In the genomic region with DNA sequence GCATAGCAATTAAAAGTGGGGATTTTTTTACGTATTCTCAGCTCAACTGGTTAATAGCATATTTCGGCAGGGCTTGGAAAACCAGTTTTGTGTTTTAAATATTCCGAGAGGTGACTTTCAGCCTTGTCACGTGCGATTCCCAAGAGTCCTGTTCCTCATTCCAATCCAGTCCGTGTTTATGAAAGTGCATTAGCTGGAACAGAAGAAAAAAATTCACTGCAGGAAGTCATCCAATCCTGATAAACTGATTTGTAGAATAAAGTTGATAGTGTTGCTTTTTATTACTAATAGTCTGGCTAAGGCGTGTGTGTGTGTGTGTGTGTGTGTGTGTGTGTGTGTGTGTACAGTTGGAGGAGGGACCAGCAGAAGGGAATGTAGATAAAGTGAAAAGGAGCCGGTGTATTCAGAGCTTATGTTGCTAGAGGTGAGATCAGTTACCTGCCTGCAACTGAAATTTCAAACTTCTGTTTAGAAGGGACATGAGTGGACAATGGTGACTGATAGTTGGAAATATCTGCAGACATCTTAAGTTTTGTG, we compare ENCODE assay signal across 9 mouse cellular contexts. TPM values are rescaled to one million over a fixed set of nuclear protein-coding genes. Genes with fewer than 3 reads are reported as not detected.
DNase-seq lines count a peak whose midpoint lies in the region; ATAC-seq lines count a peak whose summit lies in the region.
"Had no signal": no experiment of that assay in that cellular context is flagged by ENCODE, and none has a peak within 500 bp of the region (broad histone marks: within the 10 kb centered on the region; RNA-seq: fewer than 3 reads in every experiment).

Gene Rnf128 (plus strand): TSS at position 392 of the 537 bp plus-strand sequence.

- no peak for ATAC-seq in heart, embryonic 12.5 days (ENCODE audit: insufficient number of reproducible peaks, low FRiP score)
- no peak for ATAC-seq in forebrain, embryonic 13.5 days

- no peak within 1 kb of the TSS for H3K4me3 ChIP-seq in heart, embryonic 12.5 days
- no peak within 1 kb of the TSS for H3K4me3 ChIP-seq in forebrain, embryonic 13.5 days
- H3K4me3 ChIP-seq: limb, embryonic 12.5 days had no signal

- H3K4me1 ChIP-seq in heart, embryonic 12.5 days (replicated peaks) = no peaks in the 10 kb centered on the region
- H3K4me1 ChIP-seq in forebrain, embryonic 13.5 days = no peaks in the 10 kb centered on the region
- H3K4me1 ChIP-seq: limb, embryonic 12.5 days had no signal

- no peaks in the 10 kb centered on the region for H3K27me3 ChIP-seq in heart, embryonic 12.5 days (replicated peaks)
- H3K27me3 ChIP-seq in forebrain, embryonic 13.5 days = 0 out of 2 replicates have a peak, but pooled peaks cover 4% of the 10 kb centered on the region

- H3K36me3 ChIP-seq in heart, embryonic 12.5 days = no peaks in the 10 kb centered on the region
- H3K36me3 ChIP-seq in forebrain, embryonic 13.5 days (ENCODE audit: poor library complexity, severe bottlenecking) = no peaks in the 10 kb centered on the region
- H3K36me3 ChIP-seq: limb, embryonic 12.5 days had no signal

- H3K4me2 ChIP-seq in heart, embryonic 12.5 days = no peak within 1 kb of the TSS
- no peak within 1 kb of the TSS for H3K4me2 ChIP-seq in forebrain, embryonic 13.5 days
- H3K4me2 ChIP-seq: limb, embryonic 12.5 days had no signal

- H3K27ac ChIP-seq in heart, embryonic 12.5 days (ENCODE audit: poor library complexity, severe bottlenecking) = no peak within 1 kb of the TSS
- no peak within 1 kb of the TSS for H3K27ac ChIP-seq in forebrain, embryonic 13.5 days
- H3K27ac ChIP-seq: limb, embryonic 12.5 days had no signal

- H3K9me3 ChIP-seq in heart, embryonic 12.5 days (replicated peaks) = no peaks in the 10 kb centered on the region
- H3K9me3 ChIP-seq in forebrain, embryonic 13.5 days (replicated peaks) = no peaks in the 10 kb centered on the region
- H3K9me3 ChIP-seq: limb, embryonic 12.5 days had no signal

- 71% methylated on average over 8 of the region's 8 CpGs for WGBS in heart, embryonic 12.5 days
- WGBS in forebrain, embryonic 13.5 days = 87% methylated on average over 8 of the region's 8 CpGs

- H3K9ac ChIP-seq in heart, embryonic 12.5 days = no peak within 1 kb of the TSS
- H3K9ac ChIP-seq in forebrain, embryonic 13.5 days = no peak within 1 kb of the TSS
- H3K9ac ChIP-seq: limb, embryonic 12.5 days had no signal

- peak; percentile 42 for DNase-seq in urinary bladder, postnatal 14 days (ENCODE audit: low spot score)
- DNase-seq in urinary bladder, postnatal 10 days (ENCODE audit: low spot score) = no peak
- DNase-seq in kidney, postnatal 36 days = peak; percentile 21 to 44
- peak; percentile 37 for DNase-seq in yolk sac, embryonic 10.5 days (ENCODE audit: low spot score)
- DNase-seq in right cerebral cortex, adult 2 months (ENCODE audit: low spot score in 2 of 2) = no peak
- DNase-seq in ovary, postnatal 14 days (ENCODE audit: low spot score) = no peak

RNA-seq across cellular contexts. Expression of gene Rnf128, which starts in this region (rescaled TPM):
- 32.3 and 32.7 TPM in 2 replicates for polyA plus RNA-seq in heart, embryonic 12.5 days (2016; fragmentation: Nextera tagmentation; extraction: Ambion mirVana)
- polyA plus RNA-seq in forebrain, embryonic 13.5 days (2015; fragmentation: Nextera tagmentation; extraction: Ambion mirVana) = 1.1 and 1.5 TPM in 2 replicates

Comparison
In these comparisons a context has a peak if more than half of its experiments do, and no peak if none do; other contexts are left out.
1. RNA of gene Rnf128 (polyA plus RNA-seq): 32.3 to 32.7 TPM in heart, embryonic 12.5 days; 1.1 to 1.5 TPM in forebrain, embryonic 13.5 days; every median in the first group is over 10 times any median in the second.
2. DNase-seq: peak in urinary bladder, postnatal 14 days (single experiment), kidney, postnatal 36 days (2 of 2) and yolk sac, embryonic 10.5 days (single experiment); none in urinary bladder, postnatal 10 days (single experiment), right cerebral cortex, adult 2 months (0 of 2) and ovary, postnatal 14 days (single experiment).